Mouse (Mus musculus) telencephalon, adult 2 months (tissue): ENCODE measurements around the gene Prkci.

Source experiments
- DNase-seq: peaks from one replicate; pipeline ENCODE4 v3.0.0-alpha.2; 2011; ENCODE audit warnings: low read depth, low spot score

The Prkci gene

GRCm38 (mm10) chr3:30994859-30995258, 688 bp upstream of the Prkci start:
- DNase-seq: no peak

GRCm38 (mm10) chr3:30995899-30996687, 546 bp downstream of the Prkci start:
- peak; percentile 35 for DNase-seq

GRCm38 (mm10) chr3:30996688-30997014, 1.1 kb downstream of the Prkci start:
- no peak for DNase-seq

- no peak for DNase-seq
Observed at GRCm38 (mm10) chr3:30999401-31000017, 4.0 kb downstream of the Prkci start.

- DNase-seq: no peak
Observed at GRCm38 (mm10) chr3:31000018-31000407, 4.5 kb downstream of the Prkci start.

GRCm38 (mm10) chr3:31001048-31001676, 5.6 kb downstream of the Prkci start:
- DNase-seq: no peak

DNA sequence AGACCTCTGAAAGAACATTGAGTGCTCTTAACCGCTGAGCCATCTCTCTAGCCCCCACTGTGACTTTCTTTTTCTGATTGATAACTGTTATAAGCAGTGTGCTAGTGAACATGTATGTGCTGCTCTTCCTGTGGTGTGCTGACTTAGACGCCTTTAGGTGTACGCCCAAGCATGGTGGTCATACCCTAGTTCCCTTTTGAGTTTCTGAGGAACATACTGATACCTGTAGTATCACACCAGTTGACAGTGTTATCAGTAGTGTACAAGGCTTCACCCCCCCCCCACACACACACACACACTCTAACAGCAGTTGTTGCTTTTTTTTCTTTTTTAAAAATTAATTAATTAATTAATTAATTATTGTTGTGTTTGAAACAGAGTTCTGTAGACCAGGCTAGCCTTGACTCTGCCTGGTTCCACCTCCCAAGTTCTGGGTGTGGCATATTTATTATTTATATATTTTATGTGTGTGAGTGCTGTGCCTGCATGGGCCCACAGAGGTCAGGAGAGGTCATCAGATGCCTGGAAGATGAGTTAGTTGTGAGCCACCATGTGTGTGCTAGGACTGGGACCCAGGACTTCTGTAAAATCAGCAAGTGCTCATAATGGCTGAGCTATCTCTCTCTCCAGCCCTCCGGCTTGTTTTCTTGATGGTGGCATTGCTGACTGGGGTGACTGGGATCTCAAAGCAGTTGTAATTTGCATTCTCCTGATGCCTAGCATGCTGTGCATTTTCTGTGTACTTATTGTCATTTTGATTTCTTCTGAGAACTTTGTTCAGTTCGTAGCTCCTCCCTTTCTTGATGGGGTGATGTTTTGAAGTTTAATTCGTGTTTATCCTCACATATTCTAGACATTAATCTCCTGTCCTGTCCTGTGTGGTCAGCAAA, 9.0 kb downstream of the Prkci start:
- no peak for DNase-seq

- no peak for DNase-seq
Observed at GRCm38 (mm10) chr3:31014374-31014773, 18.8 kb downstream of the Prkci start.

GRCm38 (mm10) chr3:31015682-31016443, 20.3 kb downstream of the Prkci start:
- no peak for DNase-seq

DNA sequence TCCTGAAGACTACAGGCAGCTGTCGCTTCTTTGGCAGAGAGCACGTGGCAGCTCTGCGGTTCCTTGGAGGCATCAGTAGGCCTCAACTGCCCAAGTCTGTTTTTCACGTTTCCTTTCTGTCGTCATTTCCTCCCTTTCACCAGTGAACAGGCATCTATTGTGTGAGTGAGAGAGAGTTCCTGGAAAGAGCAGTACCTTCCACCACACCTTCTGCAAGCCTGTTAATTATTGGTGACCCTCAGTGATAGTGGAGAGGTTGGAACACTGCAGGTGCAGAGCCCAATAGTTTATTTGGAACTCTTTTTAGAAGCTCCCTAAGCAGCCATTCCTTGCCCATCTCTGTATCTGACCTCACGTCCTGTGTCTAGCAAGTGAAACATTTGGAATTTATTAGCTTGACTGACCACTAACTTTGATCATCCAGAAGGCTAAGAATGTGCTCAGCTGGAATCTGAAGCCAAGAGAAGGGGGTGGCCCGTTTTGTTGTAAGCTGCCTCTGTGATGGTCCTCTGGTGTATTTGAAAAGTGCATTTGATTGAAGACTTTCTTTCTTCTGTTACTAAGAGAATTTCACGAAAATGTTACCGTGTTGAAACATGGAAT, 21.1 kb downstream of the Prkci start:
- no peak for DNase-seq

- DNase-seq: no peak
Observed at GRCm38 (mm10) chr3:31017652-31018051, 22.1 kb downstream of the Prkci start.

GRCm38 (mm10) chr3:31019287-31019686, 23.7 kb downstream of the Prkci start:
- DNase-seq: no peak

GRCm38 (mm10) chr3:31019793-31020447, 24.4 kb downstream of the Prkci start:
- no peak for DNase-seq

DNA sequence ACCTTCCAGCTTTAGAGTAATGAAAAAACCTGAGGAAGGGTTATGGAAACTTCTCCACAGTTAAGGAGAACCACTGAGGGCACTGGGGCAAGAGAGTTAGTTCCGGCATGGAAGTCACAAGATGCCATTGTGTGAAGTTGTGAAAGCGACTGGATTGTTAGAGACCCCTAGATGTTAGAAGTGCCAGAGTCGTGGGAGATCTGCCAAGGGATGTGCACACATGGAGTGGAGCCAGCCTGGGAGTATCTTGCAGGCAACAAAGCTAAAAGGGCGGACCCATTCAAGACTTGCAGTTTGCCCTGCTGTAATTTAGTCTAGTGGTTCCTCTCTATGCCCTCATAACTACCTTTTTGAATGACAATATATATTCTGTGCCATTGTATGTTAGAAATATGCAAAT, 25.1 kb downstream of the Prkci start:
- no peak for DNase-seq

GRCm38 (mm10) chr3:31022895-31023436, 27.4 kb downstream of the Prkci start:
- no peak for DNase-seq

DNA sequence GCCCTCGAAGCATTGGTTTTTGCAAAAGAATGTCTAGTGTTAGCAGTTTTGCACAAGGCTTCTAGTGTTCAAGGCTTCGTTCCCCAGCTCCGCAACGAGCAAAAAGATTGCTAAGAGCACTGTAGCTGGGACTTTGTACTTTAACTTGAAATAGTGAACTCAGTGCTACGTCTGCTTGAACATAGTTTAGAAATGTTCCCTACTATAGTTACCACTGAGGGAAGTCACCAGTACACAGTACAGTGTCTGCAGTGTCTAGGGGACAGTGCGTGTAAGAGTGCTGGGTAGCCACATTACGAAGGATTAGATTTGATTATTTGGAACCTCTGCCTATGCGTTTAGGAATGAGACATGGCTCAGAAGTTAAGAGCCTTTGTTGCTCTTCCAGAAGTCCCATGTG, 32.2 kb downstream of the Prkci start:
- DNase-seq: no peak

GRCm38 (mm10) chr3:31031621-31032020, 36.1 kb downstream of the Prkci start:
- no peak for DNase-seq

GRCm38 (mm10) chr3:31033644-31034043, 38.1 kb downstream of the Prkci start:
- no peak for DNase-seq

GRCm38 (mm10) chr3:31037851-31038250, 42.3 kb downstream of the Prkci start:
- DNase-seq: no peak

- DNase-seq: no peak
Observed at GRCm38 (mm10) chr3:31038689-31039088, 43.1 kb downstream of the Prkci start.
